Mouse (Mus musculus) megakaryocyte, embryonic 14.5 days (primary cell): ENCODE data around the gene Adcyap1r1. TPM values are rescaled to one million over a fixed set of nuclear protein-coding genes. Genes with fewer than 3 reads are reported as not detected.

ENCODE experiments used
- H3K27me3 ChIP-seq: replicated peaks from 2 replicates; pipeline ENCODE3; 2012; ENCODE audit warnings: inconsistent platforms
- H3K36me3 ChIP-seq: replicated peaks from 2 replicates; pipeline ENCODE3; 2012; ENCODE audit warnings: low read length, inconsistent platforms, mixed read lengths
- H3K4me1 ChIP-seq: 2 replicates; pipeline ENCODE4 v1.6.1; 2012; ENCODE audit warnings: inconsistent platforms
- H3K4me3 ChIP-seq: replicated peaks from 2 replicates; pipeline ENCODE3; 2012; ENCODE audit warnings: moderate library complexity, mild to moderate bottlenecking, inconsistent platforms
- H3K9me3 ChIP-seq: 2 replicates; pipeline ENCODE4 v1.6.1; 2012; ENCODE audit warnings: inconsistent platforms
- FLI1 ChIP-seq: IDR thresholded peaks from 2 replicates; pipeline ENCODE4 v1.6.1; 2012; ENCODE audit warnings: low read length, inconsistent platforms, mixed read lengths
- GATA1 ChIP-seq: IDR thresholded peaks from 3 replicates; pipeline ENCODE4 v1.6.1; 2012; ENCODE audit warnings: mixed read lengths, low read length, inconsistent platforms, borderline replicate concordance
- polyA plus RNA-seq: library from polyadenylated mRNA; stranded (reverse); fragments of >175 nt; gene quantifications from 2 replicates; pipeline ENCODE4 v1.2.3, GENCODE M21; 2012; ENCODE audit warnings: low replicate concordance; ENCODE audit not compliant: insufficient read depth

Adcyap1r1 gene
- not detected in 2 replicates for polyA plus RNA-seq

DNA sequence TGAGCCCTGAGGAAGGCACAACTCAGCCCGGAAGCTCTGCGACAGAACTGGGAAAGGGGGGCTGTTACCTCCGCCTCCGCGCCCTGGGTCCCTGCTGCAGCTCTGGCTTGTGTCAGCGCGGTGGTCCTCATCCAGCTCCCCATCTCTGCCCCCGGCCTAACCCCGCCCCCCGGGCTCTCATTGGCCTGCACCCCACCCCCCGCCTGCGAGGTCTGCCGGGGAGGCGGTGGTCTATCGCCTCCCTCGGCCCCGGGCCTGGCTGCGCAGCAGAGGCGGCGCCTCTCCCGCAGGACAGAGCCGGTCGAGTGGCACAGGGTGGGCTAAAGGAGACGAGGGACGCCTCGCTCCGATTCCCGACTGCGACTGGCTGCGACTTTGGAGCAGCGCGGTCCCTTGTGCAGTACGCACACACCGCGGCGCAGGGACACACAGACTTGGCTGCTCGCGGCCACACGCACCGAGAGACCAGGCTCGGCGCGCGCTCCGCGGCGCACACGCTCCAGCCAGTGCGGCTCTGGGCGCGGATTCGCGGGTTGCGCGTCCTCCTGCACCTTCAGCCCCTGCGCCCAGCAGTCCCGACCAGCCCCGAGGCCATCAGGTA lies at the start of gene Adcyap1r1:
Gene Adcyap1r1, plus strand, starts transcription at position 208 of the 601 bp plus-strand sequence.
- H3K4me1 ChIP-seq: peaks cover 11% of the 10 kb centered on the region
- H3K27me3 ChIP-seq: peaks cover 90% of the 10 kb centered on the region
- H3K9me3 ChIP-seq: no peaks in the 10 kb centered on the region
- H3K36me3 ChIP-seq: no peaks in the 10 kb centered on the region
- no peak within 1 kb of the TSS for H3K4me3 ChIP-seq
- no peak for TF ChIP-seq FLI1
- TF ChIP-seq GATA1: no peak

DNA sequence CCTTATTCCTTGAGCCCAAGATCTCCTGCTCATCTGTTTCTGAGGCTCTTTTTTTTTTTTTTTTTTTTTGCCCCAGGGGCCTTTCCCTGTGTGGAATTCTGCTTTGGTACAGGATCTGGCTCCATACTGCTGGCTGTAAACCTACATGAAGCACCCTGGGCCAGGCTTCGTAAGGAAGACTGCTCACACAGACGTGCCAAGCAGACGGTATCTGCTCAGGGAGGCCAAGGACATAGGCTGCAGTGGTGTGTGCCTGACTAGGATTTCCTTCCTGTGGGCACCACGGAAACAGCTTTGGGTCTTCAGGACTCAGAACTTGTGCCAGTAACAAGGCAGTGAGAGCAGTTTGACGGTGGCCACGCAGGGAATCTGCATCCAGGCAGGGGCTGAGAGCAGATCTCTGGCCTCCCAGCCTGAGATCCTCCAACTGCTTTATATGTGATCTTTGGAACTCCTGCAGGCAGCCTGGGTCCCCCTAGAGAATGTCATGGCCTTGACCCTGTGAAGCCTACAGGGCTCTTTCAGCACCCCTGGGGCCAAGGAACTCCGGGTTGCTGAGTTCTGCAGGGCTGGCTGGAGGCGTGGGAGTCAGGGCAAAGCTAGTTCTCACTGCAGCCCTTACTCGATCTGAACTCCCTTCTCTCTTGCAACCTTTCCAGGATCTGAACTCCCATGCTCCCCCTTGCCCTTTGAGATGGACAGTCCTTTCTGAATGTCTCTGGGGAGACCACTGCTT lies 49.6 kb upstream of the Adcyap1r1 start:
- H3K9me3 ChIP-seq: no peaks in the 10 kb centered on the region
- no peak overlapping the region for H3K4me3 ChIP-seq
- H3K27me3 ChIP-seq: peaks cover 64% of the 10 kb centered on the region
- no peaks in the 10 kb centered on the region for H3K36me3 ChIP-seq
- TF ChIP-seq FLI1 (no peak), GATA1 (no peak)
- H3K4me1 ChIP-seq: no peaks in the 10 kb centered on the region; the same call in 1 of the 2 replicates

DNA sequence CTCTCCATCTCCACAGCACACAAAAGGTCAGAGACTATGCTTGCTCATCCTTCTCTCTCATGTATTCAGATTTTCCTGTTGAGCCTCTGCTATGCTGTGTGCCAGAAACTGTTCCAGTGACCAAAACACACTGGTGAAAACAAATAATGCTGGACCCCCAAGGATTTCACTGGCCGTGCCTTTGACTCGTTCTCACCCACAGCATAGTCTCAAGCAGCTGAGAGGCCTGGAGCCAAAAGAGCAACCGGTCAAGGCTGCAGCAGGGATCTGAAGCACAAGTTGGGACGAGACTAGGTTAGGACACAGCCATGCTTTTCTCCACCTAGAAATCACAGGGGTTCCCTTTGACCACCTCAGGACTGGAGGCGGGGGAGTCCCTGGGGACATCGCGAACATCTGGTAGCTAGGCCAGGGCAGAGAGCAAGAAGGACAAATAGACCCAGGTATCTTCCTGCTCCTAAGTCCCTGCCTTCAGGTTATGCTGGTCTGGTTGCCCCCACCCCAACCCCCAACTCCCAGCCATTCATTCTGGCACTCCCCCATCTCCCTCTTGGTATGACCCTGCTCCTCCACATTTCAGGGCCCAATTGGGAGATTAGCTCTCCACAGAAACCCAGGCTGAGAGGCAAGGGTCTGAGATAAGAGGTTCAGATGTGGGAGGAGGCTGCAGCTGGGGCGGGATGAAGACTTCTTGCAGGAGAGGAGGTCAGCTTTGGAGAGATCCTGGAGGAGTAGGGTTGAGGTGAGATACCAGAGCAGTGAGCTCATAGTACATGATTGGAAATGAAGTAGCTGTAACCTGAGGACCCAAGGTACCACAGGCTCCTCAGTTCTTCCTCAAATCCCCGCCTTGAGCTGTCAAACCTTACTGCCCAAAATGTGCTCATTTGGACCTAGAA lies 48.1 kb upstream of the Adcyap1r1 start:
- Histone ChIP-seq H3K4me3 (no peak overlapping the region), H3K9me3 (no peaks in the 10 kb centered on the region), H3K4me1 (no peaks in the 10 kb centered on the region; the same call in 1 of the 2 replicates), H3K27me3 (peaks cover 58% of the 10 kb centered on the region), H3K36me3 (no peaks in the 10 kb centered on the region)
- TF ChIP-seq FLI1 (no peak), GATA1 (no peak)

DNA sequence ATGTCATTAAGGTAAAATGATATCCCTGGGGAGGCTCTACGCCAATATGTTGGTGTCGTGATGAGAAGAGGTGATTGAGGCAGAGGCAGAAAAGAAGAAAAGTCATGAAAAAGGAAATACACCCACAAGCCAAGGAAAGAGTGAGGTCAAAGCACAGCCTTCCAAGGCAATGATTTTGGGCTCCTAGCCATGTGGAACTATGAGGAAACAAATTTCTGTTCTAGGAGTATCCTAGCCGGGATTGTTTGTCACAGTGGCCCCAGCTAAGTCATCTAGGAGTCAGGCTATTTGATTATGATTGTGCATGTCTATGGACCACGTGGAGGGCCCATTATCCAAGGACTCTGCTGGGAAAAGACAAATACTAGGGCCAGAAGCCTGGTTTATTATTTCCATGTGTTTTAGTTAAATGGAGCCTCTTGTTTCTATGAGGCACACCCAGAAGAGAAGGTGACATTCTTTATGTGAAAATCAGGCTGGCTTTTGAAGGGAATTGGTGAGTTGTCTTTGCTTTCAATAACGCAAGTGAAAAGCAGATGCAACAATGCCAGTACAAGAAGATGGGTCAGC lies 47.3 kb upstream of the Adcyap1r1 start:
- H3K4me3 ChIP-seq: no peak overlapping the region
- TF ChIP-seq GATA1: no peak
- TF ChIP-seq FLI1: no peak
- no peaks in the 10 kb centered on the region for H3K36me3 ChIP-seq
- no peaks in the 10 kb centered on the region for H3K4me1 ChIP-seq
- no peaks in the 10 kb centered on the region for H3K9me3 ChIP-seq
- peaks cover 52% of the 10 kb centered on the region for H3K27me3 ChIP-seq

DNA sequence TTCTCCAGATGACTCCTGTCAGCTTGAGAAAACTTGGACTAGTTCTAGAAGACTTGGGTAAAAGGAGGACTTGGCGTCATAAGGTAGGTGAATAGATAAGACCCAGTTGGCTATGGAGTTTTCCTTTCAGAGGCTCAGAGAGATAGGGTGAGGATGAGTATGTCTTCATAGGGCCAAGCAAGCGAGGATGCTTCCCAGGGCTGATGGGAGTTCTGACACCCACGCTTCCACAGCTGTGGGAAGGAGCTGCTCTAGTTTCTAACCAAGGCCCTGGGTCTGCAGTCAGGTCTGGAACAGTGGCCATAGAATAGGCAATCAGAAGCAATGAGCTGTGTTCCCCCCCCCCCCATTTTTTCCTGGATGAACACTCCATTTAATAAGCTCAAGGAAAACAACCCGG lies 44.4 kb upstream of the Adcyap1r1 start:
- TF ChIP-seq FLI1: no peak
- TF ChIP-seq GATA1: no peak
- no peak overlapping the region for H3K4me3 ChIP-seq
- H3K4me1 ChIP-seq: no peaks in the 10 kb centered on the region
- peaks cover 43% of the 10 kb centered on the region for H3K27me3 ChIP-seq
- no peaks in the 10 kb centered on the region for H3K9me3 ChIP-seq
- H3K36me3 ChIP-seq: no peaks in the 10 kb centered on the region

DNA sequence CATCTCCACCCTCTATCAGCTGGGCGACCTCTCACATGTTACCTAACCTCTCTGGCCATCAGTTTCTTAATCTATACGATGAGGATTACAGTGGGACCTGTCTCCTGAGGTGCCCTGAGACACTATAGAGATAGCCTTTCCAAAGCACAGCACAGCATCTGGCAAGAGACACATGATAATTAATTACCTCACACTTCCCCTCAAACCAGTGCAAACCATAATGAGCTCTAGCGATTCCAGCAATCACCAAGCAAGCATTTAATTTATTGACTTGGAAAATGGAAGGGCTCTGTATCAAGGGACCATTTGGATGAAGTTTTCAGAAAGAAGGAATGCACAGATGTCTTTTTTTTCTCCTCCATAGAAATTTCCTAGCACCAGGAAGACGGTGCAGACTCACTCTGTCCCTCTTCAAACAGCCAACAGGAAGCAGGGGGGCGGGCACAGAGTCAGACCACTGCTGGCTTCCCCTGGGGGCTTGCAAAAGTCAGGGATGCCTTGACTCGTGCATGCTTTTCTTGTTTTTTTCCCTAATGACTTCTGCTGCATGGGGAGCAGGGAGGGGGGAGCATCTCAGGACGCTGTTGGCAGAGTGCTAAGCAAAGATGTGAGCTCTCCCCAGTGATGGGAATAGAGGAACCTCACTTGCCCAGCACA lies 41.5 kb upstream of the Adcyap1r1 start:
- peaks cover under 1% of the 10 kb centered on the region; the same call in 1 of the 2 replicates for H3K9me3 ChIP-seq
- TF ChIP-seq FLI1 (no peak), GATA1 (no peak)
- peaks cover 31% of the 10 kb centered on the region for H3K27me3 ChIP-seq
- no peaks in the 10 kb centered on the region for H3K4me1 ChIP-seq
- H3K36me3 ChIP-seq: no peaks in the 10 kb centered on the region
- no peak overlapping the region for H3K4me3 ChIP-seq

DNA sequence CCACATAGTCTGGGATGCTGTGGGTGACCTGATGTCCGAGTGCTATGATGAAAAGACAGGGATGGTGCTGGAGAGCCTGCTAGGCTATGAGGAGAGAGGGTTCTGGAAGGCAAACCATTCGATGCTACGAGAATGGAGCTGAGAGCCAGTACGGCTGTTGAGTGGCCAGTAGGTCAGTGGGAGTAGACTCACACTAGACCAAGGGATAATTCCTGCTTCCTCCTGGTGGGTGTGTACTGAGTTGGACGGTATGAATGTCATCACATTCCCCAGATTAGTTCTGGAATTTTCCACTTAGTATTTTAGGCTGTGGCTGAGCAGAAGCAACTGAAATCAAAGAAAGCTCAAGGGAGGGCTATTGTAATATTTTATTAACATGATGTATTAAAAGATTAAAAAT lies 40.8 kb upstream of the Adcyap1r1 start:
- Histone ChIP-seq H3K9me3 (peaks cover 5% of the 10 kb centered on the region), H3K4me1 (no peaks in the 10 kb centered on the region), H3K4me3 (no peak overlapping the region), H3K36me3 (no peaks in the 10 kb centered on the region), H3K27me3 (peaks cover 33% of the 10 kb centered on the region)
- no peak for TF ChIP-seq FLI1
- no peak for TF ChIP-seq GATA1

DNA sequence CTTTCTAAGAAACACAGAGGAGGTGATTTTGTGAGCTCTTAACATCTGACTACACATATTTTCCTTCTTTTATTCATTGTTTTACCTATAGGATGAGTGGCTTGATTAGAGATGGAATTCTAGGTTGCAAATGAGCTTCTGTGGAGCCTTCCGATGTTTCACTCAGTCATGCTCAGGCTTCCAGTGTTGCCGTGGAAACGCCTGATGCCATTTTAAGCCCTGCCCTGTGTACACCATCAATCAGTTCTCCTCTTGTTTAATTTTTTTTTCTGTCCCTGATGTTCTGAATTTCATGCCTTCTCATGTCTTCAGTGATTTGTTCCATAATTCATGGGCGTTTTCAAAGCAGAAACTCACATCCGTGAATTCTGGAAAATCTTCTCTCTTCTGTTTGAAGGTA lies 35.6 kb upstream of the Adcyap1r1 start:
- peaks cover 39% of the 10 kb centered on the region for H3K27me3 ChIP-seq
- no peaks in the 10 kb centered on the region for H3K36me3 ChIP-seq
- no peaks in the 10 kb centered on the region for H3K4me1 ChIP-seq
- TF ChIP-seq GATA1: no peak
- no peak for TF ChIP-seq FLI1
- H3K4me3 ChIP-seq: no peak overlapping the region
- H3K9me3 ChIP-seq: peaks cover 11% of the 10 kb centered on the region

DNA sequence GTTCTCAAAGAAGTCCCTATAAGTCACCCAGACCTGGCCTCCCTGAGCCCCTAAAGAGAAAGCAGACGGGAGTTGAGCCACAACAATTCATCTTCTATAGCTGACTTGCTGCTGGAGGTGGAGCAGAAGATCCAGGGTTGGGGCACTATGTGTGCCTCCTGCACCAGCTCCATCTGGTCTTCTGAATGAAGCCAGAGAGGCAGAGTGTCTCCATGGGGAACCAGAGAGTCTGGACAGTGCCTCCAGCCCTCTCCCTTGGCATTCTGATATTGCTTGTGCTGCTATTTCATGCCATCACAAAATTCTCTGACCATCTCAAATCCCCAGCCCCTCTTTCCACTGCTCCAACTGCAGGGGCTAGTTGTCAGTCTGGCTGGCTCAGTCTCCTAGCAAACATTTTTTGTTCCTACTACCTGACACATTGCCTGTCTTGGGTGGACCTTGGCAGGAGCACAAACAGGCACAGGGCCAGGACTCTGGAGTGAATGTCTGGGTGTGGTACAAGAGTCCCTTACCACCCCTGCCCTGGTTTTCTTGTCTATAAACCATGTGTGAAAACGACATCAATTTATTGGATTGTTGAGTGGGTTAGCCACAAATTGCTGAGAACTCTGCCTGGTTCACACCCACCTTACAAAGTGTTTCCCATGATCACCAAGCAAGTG lies 32.9 kb upstream of the Adcyap1r1 start:
- no peak for TF ChIP-seq GATA1
- no peak for TF ChIP-seq FLI1
- H3K4me3 ChIP-seq: no peak overlapping the region
- H3K36me3 ChIP-seq: no peaks in the 10 kb centered on the region
- peaks cover 11% of the 10 kb centered on the region for H3K9me3 ChIP-seq
- peaks cover 42% of the 10 kb centered on the region for H3K27me3 ChIP-seq
- no peaks in the 10 kb centered on the region for H3K4me1 ChIP-seq
